Mouse (Mus musculus): ENCODE measurements at regions not wholly inside any gene's neighbourhood (a gene's known extent, or its start where the extent isn't known, plus 50 kb on each side); places are given as distances from the start of the nearest gene placed in this dataset.

- TF ChIP-seq CTCF (IDR thresholded peaks at IDR 0.05) = no peak
- ATAC-seq (ENCODE audit: low FRiP score) (no peak), DNase-seq (ENCODE audit: low spot score) (peak; percentile 71)
- Histone ChIP-seq H3K4me2 (ENCODE audit: low read depth, low read length, poor library complexity, severe bottlenecking) (no peak overlapping the region), H3K9me3 (ENCODE audit: low read length) (no peaks in the 10 kb centered on the region), H3K4me1 (ENCODE audit: insufficient read depth, low read length) (no peaks in the 10 kb centered on the region), H3K4me3 (ENCODE audit: low read depth, low read length) (no peak overlapping the region), H3K27me3 (ENCODE audit: insufficient read depth, low read length) (no peaks in the 10 kb centered on the region), H3K36me3 (ENCODE audit: insufficient read depth, low read length) (no peaks in the 10 kb centered on the region), H3K27ac (ENCODE audit: low read depth, low read length) (no peak overlapping the region), H3K9ac (replicated peaks; ENCODE audit: low read length, poor library complexity, severe bottlenecking) (no peak overlapping the region)
- WGBS = 21% methylated on average over 2 of the region's 2 CpGs
Measured at GRCm38 (mm10) chr12:46870130-46870529, 51.4 kb upstream of the Nova1 start.
